Mouse (Mus musculus) bone marrow, adult 2 months (tissue): ENCODE results near the gene Cwh43.

Experiments used
- CTCF ChIP-seq: fragments of 200-500 bp; IDR thresholded peaks from 2 replicates; pipeline ENCODE4 v1.5.1; 2011; ENCODE audit warnings: low read length, control low read depth; ENCODE audit not compliant: control insufficient read depth, insufficient read depth
- POLR2A ChIP-seq: fragments of 200-500 bp; IDR thresholded peaks from 2 replicates; pipeline ENCODE4 v1.6.1; 2011; ENCODE audit warnings: low read depth, mild to moderate bottlenecking, control low read depth, low read length, borderline replicate concordance; ENCODE audit not compliant: control insufficient read depth

- no peak for TF ChIP-seq POLR2A
- no peak for TF ChIP-seq CTCF
Measured at GRCm38 (mm10) chr5:73426824-73427223, 20.9 kb downstream of the Cwh43 start.
